Mouse (Mus musculus) thymus, adult 18-20 months (tissue): ENCODE results near the gene Actn1.
A peak's percentile ranks its signal among the peaks of the same experiment; 100 is the strongest.

ENCODE experiments used
- DNase-seq, 2 experiments: peaks; one replicate each; pipeline ENCODE4 v3.0.0; 2022; ENCODE audit warnings: mixed read lengths in 2 of 2

Gene Actn1

DNA sequence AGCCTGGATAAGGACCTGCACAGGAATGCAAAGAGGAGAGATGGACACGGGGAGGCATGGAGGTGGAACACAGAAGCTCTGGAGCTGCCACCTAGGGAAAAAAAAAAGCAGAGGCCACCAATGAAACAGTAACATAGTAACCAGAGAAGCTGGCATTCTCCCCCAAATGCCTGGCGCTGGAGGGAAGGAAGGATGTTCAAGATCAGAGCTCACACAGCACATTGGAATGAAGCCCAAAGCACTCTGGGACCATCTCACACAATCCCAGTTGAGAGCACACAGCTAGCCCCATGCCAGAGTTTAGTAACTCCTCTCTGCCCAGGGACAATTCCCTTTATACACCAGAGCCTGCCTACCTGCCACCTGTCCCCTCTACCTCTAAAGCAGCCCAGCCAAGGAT is 34.1 kb downstream of the Actn1 start:
- no peak for DNase-seq

- no peak for DNase-seq
Observed at GRCm38 (mm10) chr12:80224241-80224731, 35.9 kb downstream of the Actn1 start.

- no peak for DNase-seq
Observed at GRCm38 (mm10) chr12:80223511-80223910, 36.7 kb downstream of the Actn1 start.

- DNase-seq: no peak
Observed at GRCm38 (mm10) chr12:80222473-80222872, 37.7 kb downstream of the Actn1 start.

GRCm38 (mm10) chr12:80220260-80221038 is 39.7 kb downstream of the Actn1 start:
- no peak for DNase-seq

DNA sequence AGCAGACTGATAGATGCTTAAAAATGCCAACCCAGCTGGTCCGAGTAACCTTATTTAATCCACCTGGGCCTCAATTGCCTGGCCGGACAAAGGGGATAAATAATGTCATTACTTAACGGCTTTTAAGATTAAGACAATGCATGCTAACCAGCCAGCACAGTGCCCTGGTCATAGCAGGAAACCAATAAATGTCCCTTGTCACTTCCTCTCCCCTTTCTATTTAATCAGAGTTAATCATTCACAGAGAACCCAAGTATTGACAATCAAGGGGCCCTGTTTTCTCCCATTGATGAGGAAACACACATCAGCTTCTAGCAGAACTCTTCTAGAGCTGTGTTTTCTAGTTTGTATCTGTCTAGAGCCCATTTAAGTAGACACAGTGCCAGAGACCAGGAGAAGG is 41.4 kb downstream of the Actn1 start:
- DNase-seq: no peak

- DNase-seq: no peak
Observed at GRCm38 (mm10) chr12:80218045-80218611, 42.0 kb downstream of the Actn1 start.

DNA sequence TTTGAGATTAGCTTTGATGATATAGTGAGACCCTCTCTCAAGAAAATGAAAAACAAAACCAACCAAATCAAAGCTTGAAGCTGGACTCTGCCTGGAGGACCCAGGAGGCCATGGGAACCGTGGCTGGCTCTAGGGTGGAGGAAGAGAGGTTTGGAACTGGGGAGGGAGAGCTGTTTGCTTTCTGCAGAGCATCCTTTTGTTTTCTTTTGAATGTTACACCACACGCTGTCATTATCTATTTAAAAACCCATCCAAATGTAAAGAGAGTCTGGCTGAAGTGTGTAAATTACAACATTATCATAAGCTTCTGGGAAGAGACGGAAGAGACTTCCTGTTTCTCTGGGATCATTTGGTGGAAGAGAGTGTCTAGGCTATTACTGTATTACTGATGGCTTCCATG is 43.1 kb downstream of the Actn1 start:
- no peak for DNase-seq

- DNase-seq: no peak
Observed at GRCm38 (mm10) chr12:80216258-80216881, 43.8 kb downstream of the Actn1 start.

GRCm38 (mm10) chr12:80213810-80214209 is 46.4 kb downstream of the Actn1 start:
- no peak for DNase-seq

DNA sequence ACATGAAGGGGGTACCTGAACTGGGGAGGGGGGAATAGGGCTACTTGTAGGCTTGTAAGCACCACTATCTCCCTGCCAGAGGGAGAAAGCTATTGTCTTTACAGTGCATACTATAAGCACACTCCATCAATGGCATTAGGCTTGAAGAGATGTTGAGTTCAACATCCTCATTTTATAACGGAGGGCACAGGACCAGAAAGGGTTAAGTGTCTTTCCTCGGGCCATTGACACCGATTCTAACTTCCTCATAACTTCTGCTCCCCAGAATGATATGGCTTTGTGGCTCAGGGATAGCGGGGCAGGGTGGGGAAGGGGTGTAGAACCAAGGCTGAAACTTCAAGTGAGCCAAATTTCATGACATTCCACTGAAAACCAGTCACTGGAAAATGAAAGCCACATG is 46.9 kb downstream of the Actn1 start:
- DNase-seq: no peak

DNA sequence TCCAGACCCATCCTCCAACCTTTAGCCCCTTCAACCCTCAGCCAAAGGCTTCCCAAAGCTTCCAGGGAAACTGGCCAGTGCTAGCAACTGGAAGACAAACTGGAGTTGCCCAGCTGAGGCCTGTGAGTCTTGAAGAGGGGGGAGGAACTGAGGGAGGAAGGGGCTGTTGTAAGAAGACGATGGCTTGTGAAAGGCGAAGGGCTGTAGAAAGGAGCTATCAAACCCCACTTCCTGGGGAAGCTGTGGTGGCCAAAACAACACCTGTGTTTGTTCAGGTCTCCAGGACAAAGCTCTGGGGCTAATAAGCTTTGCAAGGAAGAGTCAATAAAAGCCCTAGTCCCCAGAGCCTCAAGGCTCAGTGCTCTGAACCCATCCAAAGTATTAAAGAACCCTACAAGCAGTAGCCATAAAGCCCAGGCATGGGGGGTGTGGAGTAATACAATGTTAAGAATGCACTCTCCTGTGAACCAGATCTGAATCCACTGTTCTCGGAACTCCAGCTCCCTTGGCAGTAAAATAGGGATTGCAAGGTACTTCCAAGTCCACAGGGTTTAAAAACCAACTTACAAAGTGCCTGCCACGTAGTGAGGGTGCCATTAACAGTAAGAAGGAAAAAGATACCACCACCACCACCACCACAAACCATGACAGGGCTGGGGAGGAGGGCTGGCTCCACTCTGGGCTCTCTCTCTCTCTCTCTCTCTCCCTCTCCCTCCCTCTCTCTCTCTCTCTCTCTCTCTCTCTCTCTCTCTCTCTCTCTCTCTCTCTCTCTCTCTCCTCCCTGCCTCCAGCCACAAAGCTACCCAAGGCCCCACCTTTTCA is 49.2 kb downstream of the Actn1 start:
- DNase-seq: no peak

GRCm38 (mm10) chr12:80209914-80210313 is 50.3 kb downstream of the Actn1 start:
- no peak for DNase-seq

DNA sequence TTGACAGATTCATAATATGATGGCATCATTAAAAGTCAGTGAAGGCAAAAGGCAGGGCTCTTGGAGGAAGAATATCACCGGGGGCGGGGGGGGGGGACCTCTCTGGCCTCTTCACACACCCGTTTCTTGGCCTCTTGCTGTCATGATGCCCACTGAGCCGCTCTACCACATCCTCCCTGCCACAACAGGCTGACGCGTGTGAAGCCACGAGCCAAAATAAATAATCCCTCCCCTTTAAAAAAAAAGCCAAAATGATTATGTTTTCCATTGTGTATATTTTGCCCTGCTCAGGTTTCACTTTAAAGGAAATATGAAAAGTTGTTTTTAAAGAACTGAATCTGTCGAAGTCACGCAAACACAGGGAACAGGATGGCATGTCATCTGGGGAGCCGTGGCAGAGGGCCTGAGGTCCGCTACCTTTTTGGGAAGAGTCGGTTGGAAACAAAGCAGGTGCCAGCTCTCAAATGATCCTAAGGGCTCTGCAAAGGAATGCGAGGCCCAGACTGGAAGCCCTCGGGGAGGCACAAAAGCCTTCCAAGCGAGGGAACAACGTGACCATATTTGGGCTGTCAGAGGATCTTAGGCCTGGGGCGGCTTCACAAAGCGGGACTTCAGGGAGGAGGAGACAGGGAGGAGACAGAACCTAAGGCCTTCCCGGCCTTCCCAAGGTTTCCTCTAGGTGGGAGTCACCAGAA is 51.9 kb downstream of the Actn1 start:
- DNase-seq: no peak

DNA sequence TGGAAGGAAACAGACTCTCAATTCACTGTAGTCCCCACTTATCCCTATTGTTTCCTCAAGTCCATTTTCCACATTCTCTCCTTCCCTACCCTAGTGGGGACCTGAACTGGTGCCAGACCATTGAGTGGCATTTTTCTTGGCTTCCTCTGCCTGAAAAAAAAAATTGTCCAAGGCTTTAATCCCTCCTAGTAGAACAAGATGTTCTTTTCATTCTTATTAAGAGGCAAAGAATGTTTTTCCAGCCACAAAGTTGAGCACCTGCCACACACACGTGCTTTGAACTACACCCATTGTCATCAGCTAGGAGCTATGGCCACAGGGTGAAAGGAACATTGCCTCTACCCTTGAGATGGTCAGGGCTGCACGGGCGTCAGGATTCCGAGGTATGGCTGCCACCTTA is 56.9 kb downstream of the Actn1 start:
- DNase-seq: no peak

DNA sequence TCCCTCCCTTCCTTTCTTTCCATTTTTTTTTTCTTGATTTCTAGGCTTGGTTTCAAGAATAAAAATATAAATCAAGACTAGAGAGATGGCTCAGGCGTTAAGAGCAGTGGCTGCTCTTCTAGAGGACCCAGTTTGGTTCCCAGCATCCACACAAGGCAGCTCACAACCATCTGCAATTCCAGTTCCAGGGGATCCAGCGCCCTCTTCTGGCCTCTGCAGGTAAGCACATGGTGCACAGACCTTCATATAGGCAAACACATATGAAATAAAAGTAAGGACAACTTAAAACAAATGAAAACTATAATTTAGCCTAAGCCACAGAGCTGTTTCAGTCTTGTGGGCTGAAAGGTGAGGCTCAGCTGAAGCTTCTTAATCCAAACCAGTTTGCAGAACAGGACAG is 60.4 kb downstream of the Actn1 start:
- DNase-seq: no peak

- peak; percentile 42 to 46 for DNase-seq
Observed at GRCm38 (mm10) chr12:80198487-80198886, 61.7 kb downstream of the Actn1 start.

GRCm38 (mm10) chr12:80197343-80197742 is 62.8 kb downstream of the Actn1 start:
- DNase-seq: no peak

DNA sequence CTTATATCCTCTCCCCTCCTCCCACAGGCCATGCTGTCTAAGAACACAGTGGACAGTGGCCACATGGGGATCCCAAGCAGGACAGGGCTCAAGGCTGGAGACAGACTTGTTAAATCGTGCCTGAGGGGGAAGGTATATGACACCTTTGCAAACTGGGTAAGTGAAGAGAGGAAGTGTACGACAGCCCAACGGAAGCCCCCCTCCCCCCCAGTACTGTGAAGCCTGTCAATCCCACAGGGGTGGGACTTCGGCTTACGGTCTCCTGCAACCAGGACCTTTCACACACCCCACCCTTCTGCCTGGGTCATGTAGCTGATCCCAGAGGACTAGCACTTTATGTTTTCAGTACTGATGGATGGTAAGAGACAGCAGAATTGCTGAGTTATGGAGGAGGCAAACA is 68.4 kb downstream of the Actn1 start:
- DNase-seq: no peak

DNA sequence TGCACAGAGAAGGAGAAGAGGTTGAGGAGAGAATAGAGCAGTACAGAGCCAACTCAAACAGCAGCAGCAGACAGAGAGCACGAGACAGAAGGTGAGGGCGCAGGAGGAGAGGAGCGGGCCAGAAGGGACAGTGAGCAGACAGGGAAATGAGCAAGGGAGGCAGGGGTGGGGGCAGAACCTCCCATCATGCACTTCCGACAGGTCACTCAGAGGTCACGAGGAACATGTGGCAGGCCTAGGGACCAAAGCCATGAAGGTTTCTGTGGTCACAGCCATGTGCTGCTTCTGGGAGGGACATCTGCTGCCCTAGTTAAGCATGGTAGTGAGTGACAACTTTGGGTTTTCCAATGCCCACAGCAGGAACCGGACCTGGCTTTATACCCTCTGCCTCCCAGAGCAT is 68.8 kb downstream of the Actn1 start:
- DNase-seq: no peak

DNA sequence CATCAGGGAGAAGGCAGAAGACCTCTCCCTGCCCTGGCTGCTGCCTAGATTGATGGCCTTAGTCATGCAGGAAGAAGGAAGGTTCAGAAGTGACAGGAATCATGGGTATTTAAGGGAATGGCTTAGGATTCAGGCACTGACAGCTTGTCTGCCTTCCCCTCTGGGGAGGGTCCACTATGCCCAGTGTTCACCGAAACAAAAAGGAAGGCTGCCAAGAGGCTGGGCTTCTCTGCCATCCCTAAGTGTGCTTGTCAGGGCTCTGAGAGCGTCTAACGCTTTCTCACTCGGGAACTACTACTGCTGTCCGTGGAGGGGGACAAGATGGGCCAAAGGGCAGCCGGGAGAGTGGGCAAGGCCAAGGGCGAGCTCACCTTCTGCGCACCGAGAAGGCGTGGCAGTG is 69.3 kb downstream of the Actn1 start:
- no peak for DNase-seq

- DNase-seq: no peak
Observed at GRCm38 (mm10) chr12:80184041-80184440, 76.1 kb downstream of the Actn1 start.

- no peak for DNase-seq
Observed at GRCm38 (mm10) chr12:80181831-80182230, 78.3 kb downstream of the Actn1 start.
